Mouse (Mus musculus): Measurements from ENCODE around the gene Tbx3. TPM values are rescaled to one million over a fixed set of nuclear protein-coding genes. Genes with fewer than 3 reads are reported as not detected.
A peak's percentile ranks its signal among the peaks of the same experiment; 100 is the strongest.

The Tbx3 gene
- total RNA-seq, 2 experiments from 2014 or later: 12.8 to 14.5 TPM

DNA sequence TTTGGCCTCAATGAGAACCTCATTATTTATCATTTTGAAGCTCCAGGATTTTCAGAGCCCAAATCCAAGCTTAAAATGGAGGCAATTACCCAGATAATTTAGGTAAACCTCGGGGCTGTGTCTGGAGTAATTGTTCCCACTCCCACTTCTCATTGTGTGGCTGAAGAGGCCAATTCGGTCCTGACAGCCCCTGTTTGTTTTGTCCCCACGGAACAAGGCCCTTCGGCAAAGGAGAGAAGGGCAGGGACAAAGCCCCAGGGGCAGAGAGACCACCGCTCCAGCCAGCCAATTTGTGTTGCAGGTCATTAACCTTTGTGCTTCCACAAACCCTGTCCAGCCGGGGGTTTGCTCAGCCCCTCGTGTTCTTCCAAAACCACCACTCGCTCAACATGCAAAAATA lies 24.4 kb downstream of the Tbx3 start:
- DNase-seq (ENCODE audit: low spot score in 2 of 2): no peak

- no peak for DNase-seq (ENCODE audit: low spot score in 2 of 2)
These were observed 32.6 kb downstream of the Tbx3 start for GRCm38 (mm10) chr5:119703031-119703430.

GRCm38 (mm10) chr5:119704900-119705299 lies 34.4 kb downstream of the Tbx3 start:
- no peak for DNase-seq (ENCODE audit: low spot score in 2 of 2)

GRCm38 (mm10) chr5:119706467-119706866 lies 36.0 kb downstream of the Tbx3 start:
- no peak for DNase-seq (ENCODE audit: low spot score in 2 of 2)

- no peak for DNase-seq (ENCODE audit: low spot score in 2 of 2)
These were observed 38.5 kb downstream of the Tbx3 start for GRCm38 (mm10) chr5:119708850-119709585.

DNA sequence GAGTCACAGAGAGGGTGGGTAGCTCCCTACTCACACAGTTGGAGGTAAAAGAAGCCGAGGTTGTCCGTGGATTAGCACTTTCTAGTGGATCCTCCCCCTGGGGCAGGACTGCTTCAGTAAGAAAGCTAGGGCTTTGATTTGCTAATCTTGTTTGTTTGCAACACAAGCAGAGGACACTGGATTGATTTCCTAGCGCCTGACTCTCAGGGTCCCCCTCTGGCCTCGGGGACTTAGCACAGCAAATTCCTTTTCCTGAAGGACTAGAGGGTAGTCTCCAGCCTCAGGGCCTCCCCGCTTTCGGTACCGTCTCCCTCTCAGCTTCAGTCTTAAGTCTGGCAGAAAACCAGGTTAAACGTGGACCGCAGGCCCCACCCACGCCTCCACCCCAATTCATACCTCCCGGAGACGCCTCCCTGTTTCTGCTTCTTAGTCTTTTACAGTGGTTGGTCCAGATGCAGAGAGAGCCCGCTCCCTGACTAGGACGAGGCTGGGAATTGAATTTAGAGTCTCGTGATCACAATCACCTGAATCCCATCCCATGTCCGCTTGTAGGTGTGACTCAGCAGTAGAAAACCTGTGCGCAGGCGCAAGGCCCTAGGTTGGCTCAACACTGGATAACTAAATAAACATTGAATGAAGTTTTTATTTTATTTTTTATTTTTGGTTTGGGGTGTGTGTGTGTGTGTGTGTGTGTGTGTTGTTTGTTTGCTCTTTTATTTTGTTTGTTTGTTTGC lies 39.5 kb downstream of the Tbx3 start:
- no peak for DNase-seq (ENCODE audit: low spot score in 2 of 2)

DNA sequence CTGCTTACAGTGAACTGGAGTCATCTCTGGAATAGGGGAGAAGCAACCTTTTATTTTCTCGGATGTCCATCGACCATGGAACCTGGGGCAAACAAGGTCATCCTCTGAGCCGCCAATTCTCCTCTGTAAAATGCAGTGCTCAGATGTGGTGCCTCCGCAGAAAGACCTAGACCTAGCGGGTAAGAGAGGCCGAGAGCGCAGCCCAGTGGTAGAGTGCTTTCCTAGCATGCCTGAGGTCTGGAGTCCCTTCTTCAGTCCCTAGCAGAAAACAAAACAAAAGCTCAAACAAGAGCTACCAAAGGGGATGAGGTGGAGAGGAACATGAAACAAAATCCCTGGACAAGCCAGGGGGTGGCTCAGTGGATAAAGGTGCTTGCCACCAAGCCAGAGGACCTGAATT lies 40.3 kb downstream of the Tbx3 start:
- no peak for DNase-seq (ENCODE audit: low spot score in 2 of 2)

DNA sequence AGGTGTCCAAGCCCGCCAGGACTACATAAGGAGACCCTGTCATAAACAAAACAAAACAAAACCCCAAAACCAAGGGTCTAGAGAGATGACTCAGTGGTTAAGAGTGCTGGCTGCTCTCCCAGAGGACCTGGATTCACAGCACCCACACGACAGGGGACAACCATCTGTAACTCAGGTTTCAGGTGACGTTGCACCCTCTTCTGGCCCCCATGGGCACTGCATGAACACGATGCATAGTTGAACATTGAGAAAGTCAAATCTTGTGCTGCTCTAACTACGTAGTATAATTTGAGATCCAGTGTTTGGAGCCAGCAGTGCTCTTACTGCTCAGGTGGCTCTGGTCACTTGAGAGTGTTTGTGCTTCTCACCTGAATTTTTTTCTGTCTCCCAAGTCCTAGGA lies 41.2 kb downstream of the Tbx3 start:
- no peak for DNase-seq (ENCODE audit: low spot score in 2 of 2)

- DNase-seq (ENCODE audit: low spot score in 2 of 2): peak; percentile 73 to 79
These were observed 42.3 kb downstream of the Tbx3 start for GRCm38 (mm10) chr5:119712679-119713246.

DNA sequence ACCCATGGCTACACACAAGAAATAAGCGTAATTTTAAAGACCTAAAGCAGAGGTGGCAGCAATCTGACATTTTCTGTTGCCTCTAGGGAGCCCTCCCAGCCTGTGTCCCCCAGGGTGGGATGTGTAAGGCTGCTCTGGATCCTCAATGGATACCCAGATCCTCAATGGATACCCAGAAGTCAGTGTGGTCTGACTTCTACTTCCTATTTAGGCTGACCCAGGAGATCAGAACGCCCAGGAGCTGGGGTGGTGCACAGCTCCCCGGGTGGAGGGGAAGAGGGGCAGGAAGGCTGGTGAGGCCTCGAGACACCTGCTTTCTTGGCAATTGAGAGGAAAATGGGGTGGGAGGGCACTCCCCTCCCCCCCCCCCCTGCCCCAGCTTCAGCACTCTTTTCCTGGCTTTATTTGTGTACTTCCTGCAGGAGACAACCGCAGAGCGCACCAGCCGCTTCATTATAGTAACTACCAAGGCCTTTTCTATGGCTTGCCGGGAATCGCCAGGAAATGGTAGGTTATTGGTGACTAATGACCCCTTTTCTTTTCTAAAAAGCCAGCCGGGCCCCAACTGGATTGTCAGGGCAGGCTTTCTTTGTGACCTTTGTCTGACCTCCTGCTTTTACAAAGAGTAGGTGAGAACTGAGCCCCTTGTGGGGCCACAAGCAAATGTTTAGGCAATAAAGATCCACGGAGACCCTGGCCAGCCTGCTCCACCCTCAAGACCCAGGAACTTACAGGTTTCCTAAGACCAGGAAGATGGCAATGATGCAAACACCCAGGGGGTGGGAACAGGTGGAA lies 50.2 kb downstream of the Tbx3 start:
- DNase-seq (ENCODE audit: low spot score in 2 of 2): no peak

DNA sequence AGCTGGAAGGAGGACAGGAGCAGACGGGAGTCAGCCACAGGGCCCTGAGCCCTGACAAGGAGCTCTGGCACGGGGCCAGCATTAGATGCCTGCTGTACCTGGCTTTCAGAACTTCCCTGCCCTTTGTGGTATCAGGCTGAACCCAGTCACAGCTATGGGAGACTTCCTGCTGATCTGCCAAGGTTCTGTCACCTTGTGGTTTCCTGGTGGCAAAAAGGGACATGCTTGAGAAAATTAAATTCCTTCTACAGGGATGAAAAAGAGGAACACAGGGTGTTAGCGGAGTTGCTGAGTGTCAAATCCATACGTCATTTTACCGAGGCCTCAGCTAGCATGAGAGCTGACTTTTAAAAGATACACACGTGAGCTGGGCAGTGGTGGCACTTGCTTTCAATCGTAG lies 62.5 kb downstream of the Tbx3 start:
- DNase-seq (ENCODE audit: low spot score in 2 of 2): no peak

Other genes starting within 250 kb of the Tbx3 start
- gene Tbx5, start 162.0 kb downstream of the Tbx3 start, total RNA-seq (2021): under 1 TPM; 0.18 to 0.22 TPM

All from gastrocnemius, postnatal 4 days (tissue).